Mouse (Mus musculus): ENCODE data around the gene Olfr972. TPM values are rescaled to one million over a fixed set of nuclear protein-coding genes. Genes with fewer than 3 reads are reported as not detected.

Olfr972 gene
- polyA plus RNA-seq, 1 experiment from 2014 or later = not detected

DNA sequence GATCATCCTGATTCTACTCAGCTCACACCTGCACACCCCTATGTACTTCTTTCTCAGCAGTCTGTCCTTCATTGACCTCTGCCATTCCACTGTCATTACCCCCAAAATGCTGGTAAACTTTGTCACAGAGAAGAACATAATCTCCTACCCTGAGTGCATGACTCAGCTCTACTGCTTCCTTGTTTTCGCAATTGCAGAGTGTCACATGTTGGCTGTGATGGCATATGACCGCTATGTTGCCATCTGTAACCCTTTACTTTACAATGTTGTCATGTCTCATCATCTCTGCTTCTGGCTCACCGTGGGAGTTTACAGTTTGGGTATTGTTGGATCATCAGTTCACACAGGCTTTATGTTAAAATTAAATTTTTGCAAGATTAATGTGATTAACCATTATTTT lies 43.7 kb downstream of the Olfr972 start:
- no peak for ATAC-seq
- no peaks in the 10 kb centered on the region for H3K4me1 ChIP-seq (replicated peaks; ENCODE audit: control insufficient read depth, insufficient read depth, low read length)
- no peak for TF ChIP-seq CTCF (IDR thresholded peaks at IDR 0.05; ENCODE audit: low read depth)

More for the DNA sequence above, 43.7 kb downstream of the Olfr972 start:
- Histone ChIP-seq H3K9ac (ENCODE audit: low read depth, low read length) (no peak overlapping the region), H3K4me3 (ENCODE audit: low read depth, low read length) (no peak overlapping the region), H3K4me2 (replicated peaks; ENCODE audit: low read depth) (no peak overlapping the region), H3K9me3 (ENCODE audit: control insufficient read depth) (no peaks in the 10 kb centered on the region), H3K27ac (ENCODE audit: low read depth, low read length) (no peak overlapping the region), H3K36me3 (ENCODE audit: control insufficient read depth, insufficient read depth) (no peaks in the 10 kb centered on the region), H3K27me3 (replicated peaks; ENCODE audit: control insufficient read depth, insufficient read depth, low read length) (no peaks in the 10 kb centered on the region)
- 80% methylated on average over 3 of the region's 3 CpGs for WGBS

Other genes starting within 250 kb of the Olfr972 start
- gene Olfr960, start 245.0 kb upstream of the Olfr972 start, polyA plus RNA-seq (2015; fragmentation: Nextera tagmentation; extraction: Ambion mirVana) = not detected in 2 replicates
- not detected in 2 replicates for gene Olfr961, start 221.3 kb upstream of the Olfr972 start, polyA plus RNA-seq (2015; fragmentation: Nextera tagmentation; extraction: Ambion mirVana)
- not detected in 2 replicates for gene Olfr963, start 199.2 kb upstream of the Olfr972 start, polyA plus RNA-seq (2015; fragmentation: Nextera tagmentation; extraction: Ambion mirVana)
- not detected in 2 replicates for gene Olfr149, start 159.3 kb upstream of the Olfr972 start, polyA plus RNA-seq (2015; fragmentation: Nextera tagmentation; extraction: Ambion mirVana)
- not detected in 2 replicates for gene Olfr965, start 155.1 kb upstream of the Olfr972 start, polyA plus RNA-seq (2015; fragmentation: Nextera tagmentation; extraction: Ambion mirVana)
- not detected in 2 replicates for gene Olfr150, start 135.4 kb upstream of the Olfr972 start, polyA plus RNA-seq (2015; fragmentation: Nextera tagmentation; extraction: Ambion mirVana)
- not detected in 2 replicates for gene Olfr967, start 120.2 kb upstream of the Olfr972 start, polyA plus RNA-seq (2015; fragmentation: Nextera tagmentation; extraction: Ambion mirVana)
- not detected in 2 replicates for gene Olfr968, start 83.2 kb upstream of the Olfr972 start, polyA plus RNA-seq (2015; fragmentation: Nextera tagmentation; extraction: Ambion mirVana)
- gene Olfr969, start 75.5 kb upstream of the Olfr972 start, polyA plus RNA-seq (2015; fragmentation: Nextera tagmentation; extraction: Ambion mirVana) = not detected in 2 replicates
- not detected in 2 replicates for gene Olfr970, start 57.6 kb upstream of the Olfr972 start, polyA plus RNA-seq (2015; fragmentation: Nextera tagmentation; extraction: Ambion mirVana)
- gene Olfr971, start 29.5 kb upstream of the Olfr972 start, polyA plus RNA-seq (2015; fragmentation: Nextera tagmentation; extraction: Ambion mirVana) = not detected in 2 replicates
- gene Olfr229, start 40.9 kb downstream of the Olfr972 start, polyA plus RNA-seq (2015; fragmentation: Nextera tagmentation; extraction: Ambion mirVana) = not detected in 2 replicates
- gene Olfr974, start 71.1 kb downstream of the Olfr972 start, polyA plus RNA-seq (2015; fragmentation: Nextera tagmentation; extraction: Ambion mirVana) = not detected in 2 replicates
- not detected in 2 replicates for gene Olfr975, start 85.6 kb downstream of the Olfr972 start, polyA plus RNA-seq (2015; fragmentation: Nextera tagmentation; extraction: Ambion mirVana)
- not detected in 2 replicates for gene Olfr976, start 94.7 kb downstream of the Olfr972 start, polyA plus RNA-seq (2015; fragmentation: Nextera tagmentation; extraction: Ambion mirVana)
- not detected in 2 replicates for gene Olfr978, start 125.7 kb downstream of the Olfr972 start, polyA plus RNA-seq (2015; fragmentation: Nextera tagmentation; extraction: Ambion mirVana)
- not detected in 2 replicates for gene Olfr979, start 137.0 kb downstream of the Olfr972 start, polyA plus RNA-seq (2015; fragmentation: Nextera tagmentation; extraction: Ambion mirVana)
- gene Olfr980, start 143.2 kb downstream of the Olfr972 start, polyA plus RNA-seq (2015; fragmentation: Nextera tagmentation; extraction: Ambion mirVana) = not detected in 2 replicates
- gene Olfr981, start 155.0 kb downstream of the Olfr972 start, polyA plus RNA-seq (2015; fragmentation: Nextera tagmentation; extraction: Ambion mirVana) = not detected in 2 replicates
- not detected in 2 replicates for gene Olfr982, start 207.4 kb downstream of the Olfr972 start, polyA plus RNA-seq (2015; fragmentation: Nextera tagmentation; extraction: Ambion mirVana)
- not detected in 2 replicates for gene Olfr983, start 227.2 kb downstream of the Olfr972 start, polyA plus RNA-seq (2015; fragmentation: Nextera tagmentation; extraction: Ambion mirVana)
- not detected in 2 replicates for gene Olfr984, start 247.8 kb downstream of the Olfr972 start, polyA plus RNA-seq (2015; fragmentation: Nextera tagmentation; extraction: Ambion mirVana)